In genomic region chr11:101176933-101177773, GRCm38 (mm10) we compare ENCODE assay signal across 8 mouse cellular contexts. TPM values are rescaled to one million over a fixed set of nuclear protein-coding genes. Genes with fewer than 3 reads are reported as not detected.
DNase-seq lines count a peak whose midpoint lies in the region; ATAC-seq and TF ChIP-seq lines count a peak whose summit lies in the region.

No protein-coding gene starts in this region.

- peaks cover 66% of the 10 kb centered on the region for H3K27me3 ChIP-seq in heart, embryonic 13.5 days (replicated peaks)
- peaks cover 51% of the 10 kb centered on the region for H3K27me3 ChIP-seq in lung, embryonic 14.5 days (ENCODE audit: insufficient read depth, low read length)

- WGBS in heart, embryonic 13.5 days, result 33% methylated on average over 22 of the region's 22 CpGs
- WGBS in lung, embryonic 14.5 days, result 34% methylated on average over 22 of the region's 22 CpGs

- peaks cover 54% of the 10 kb centered on the region for H3K4me1 ChIP-seq in heart, embryonic 13.5 days
- peaks cover 20% of the 10 kb centered on the region for H3K4me1 ChIP-seq in lung, embryonic 14.5 days (ENCODE audit: insufficient read depth)

- ATAC-seq in heart, embryonic 13.5 days (ENCODE audit: extremely low read depth, insufficient number of reproducible peaks, low FRiP score, low TSS enrichment), result 0 out of 2 replicates have a peak, but pooled peaks have one; percentile 8
- no peak for ATAC-seq in lung, embryonic 14.5 days (ENCODE audit: insufficient read depth)

- H3K9ac ChIP-seq in heart, embryonic 13.5 days, result no peak overlapping the region
- no peak overlapping the region for H3K9ac ChIP-seq in lung, embryonic 14.5 days

- no peak overlapping the region for H3K27ac ChIP-seq in heart, embryonic 13.5 days (replicated peaks)
- H3K27ac ChIP-seq in lung, embryonic 14.5 days (ENCODE audit: low read depth), result no peak overlapping the region

- peak overlapping the region; percentile 44; the same call in 1 of the 2 replicates for H3K4me3 ChIP-seq in heart, embryonic 13.5 days
- H3K4me3 ChIP-seq in lung, embryonic 14.5 days (ENCODE audit: low read depth, low read length), result 0 out of 2 replicates have a peak overlapping the region, but pooled peaks have one; percentile 9

- no peaks in the 10 kb centered on the region for H3K36me3 ChIP-seq in heart, embryonic 13.5 days
- no peaks in the 10 kb centered on the region for H3K36me3 ChIP-seq in lung, embryonic 14.5 days (ENCODE audit: insufficient read depth)

- peak; percentile 63 for DNase-seq in ovary, postnatal 36 days (ENCODE audit: low spot score)
- no peak for DNase-seq in ovary, postnatal 14 days (ENCODE audit: low spot score)
- DNase-seq in cerebellum, postnatal 10 days, result peak; percentile 97
- peak; percentile 51 to 85 for DNase-seq in kidney, postnatal 36 days
- DNase-seq in lung, embryonic 14.5 days, result peak; percentile 83
- peak; percentile 78 for DNase-seq in retina, embryonic 14.5 days (ENCODE audit: low spot score)
- no peak for DNase-seq in urinary bladder, adult 18-20 months (ENCODE audit: low spot score in 2 of 2)

- no peaks in the 10 kb centered on the region for H3K9me3 ChIP-seq in heart, embryonic 13.5 days
- no peaks in the 10 kb centered on the region for H3K9me3 ChIP-seq in lung, embryonic 14.5 days (ENCODE audit: low read depth, low read length)

- TF ChIP-seq CTCF in lung, embryonic 14.5 days (IDR thresholded peaks at IDR 0.05; ENCODE audit: low read depth), result peak; percentile 71

- peak overlapping the region; percentile 97 for H3K4me2 ChIP-seq in heart, embryonic 13.5 days
- peak overlapping the region; percentile 38 for H3K4me2 ChIP-seq in lung, embryonic 14.5 days

RNA-seq across cellular contexts. Expression of gene Ccr10, which starts 1.9 kb away (rescaled TPM):
- polyA plus RNA-seq in heart, embryonic 13.5 days (2015; fragmentation: Nextera tagmentation; extraction: Ambion mirVana), result 0.19 and 0.33 TPM in 2 replicates
- polyA plus RNA-seq in lung, embryonic 14.5 days (2014; fragmentation: Nextera tagmentation; extraction: Ambion mirVana), result 0.11 TPM in 1 of 2 replicates, not detected in the other

RNA-seq across cellular contexts. Expression of gene Plekhh3, which starts 6.0 kb away (rescaled TPM):
- 7.6 and 8.5 TPM in 2 replicates for polyA plus RNA-seq in heart, embryonic 13.5 days (2015; fragmentation: Nextera tagmentation; extraction: Ambion mirVana)
- 15.9 and 18.0 TPM in 2 replicates for polyA plus RNA-seq in lung, embryonic 14.5 days (2014; fragmentation: Nextera tagmentation; extraction: Ambion mirVana)

RNA-seq across cellular contexts. Expression of gene Cntnap1, which starts 6.8 kb away (rescaled TPM):
- polyA plus RNA-seq in heart, embryonic 13.5 days (2015; fragmentation: Nextera tagmentation; extraction: Ambion mirVana), result 0.52 and 0.55 TPM in 2 replicates
- polyA plus RNA-seq in lung, embryonic 14.5 days (2014; fragmentation: Nextera tagmentation; extraction: Ambion mirVana), result 0.84 and 1.0 TPM in 2 replicates

RNA-seq across cellular contexts. Expression of gene Tubg2, which starts 21.4 kb away (rescaled TPM):
- 3.1 and 4.3 TPM in 2 replicates for polyA plus RNA-seq in heart, embryonic 13.5 days (2015; fragmentation: Nextera tagmentation; extraction: Ambion mirVana)
- polyA plus RNA-seq in lung, embryonic 14.5 days (2014; fragmentation: Nextera tagmentation; extraction: Ambion mirVana), result 2.7 and 4.1 TPM in 2 replicates

RNA-seq across cellular contexts. Expression of gene Ezh1, which starts 49.1 kb away (rescaled TPM):
- 11.6 and 11.7 TPM in 2 replicates for polyA plus RNA-seq in heart, embryonic 13.5 days (2015; fragmentation: Nextera tagmentation; extraction: Ambion mirVana)
- 17.4 and 18.9 TPM in 2 replicates for polyA plus RNA-seq in lung, embryonic 14.5 days (2014; fragmentation: Nextera tagmentation; extraction: Ambion mirVana)

Comparison
In these comparisons a context has a peak if more than half of its experiments do, and no peak if none do; other contexts are left out.
1. DNase-seq: peak in ovary, postnatal 36 days (single experiment), cerebellum, postnatal 10 days (2 of 2), kidney, postnatal 36 days (2 of 2), lung, embryonic 14.5 days (single experiment) and retina, embryonic 14.5 days (single experiment); none in ovary, postnatal 14 days (single experiment) and urinary bladder, adult 18-20 months (0 of 2).